Mouse (Mus musculus) heart, postnatal 0 days (tissue): ENCODE data around the gene 2310022B05Rik.

Source experiments
- CTCF ChIP-seq: IDR thresholded peaks from 2 replicates; pipeline ENCODE4 v1.5.1; 2016; ENCODE audit warnings: antibody characterized with exemption, control low read depth, low read depth
- EP300 ChIP-seq: IDR thresholded peaks from 2 replicates; pipeline ENCODE4 v1.6.1; 2016; ENCODE audit warnings: antibody characterized with exemption, low read depth

DNA sequence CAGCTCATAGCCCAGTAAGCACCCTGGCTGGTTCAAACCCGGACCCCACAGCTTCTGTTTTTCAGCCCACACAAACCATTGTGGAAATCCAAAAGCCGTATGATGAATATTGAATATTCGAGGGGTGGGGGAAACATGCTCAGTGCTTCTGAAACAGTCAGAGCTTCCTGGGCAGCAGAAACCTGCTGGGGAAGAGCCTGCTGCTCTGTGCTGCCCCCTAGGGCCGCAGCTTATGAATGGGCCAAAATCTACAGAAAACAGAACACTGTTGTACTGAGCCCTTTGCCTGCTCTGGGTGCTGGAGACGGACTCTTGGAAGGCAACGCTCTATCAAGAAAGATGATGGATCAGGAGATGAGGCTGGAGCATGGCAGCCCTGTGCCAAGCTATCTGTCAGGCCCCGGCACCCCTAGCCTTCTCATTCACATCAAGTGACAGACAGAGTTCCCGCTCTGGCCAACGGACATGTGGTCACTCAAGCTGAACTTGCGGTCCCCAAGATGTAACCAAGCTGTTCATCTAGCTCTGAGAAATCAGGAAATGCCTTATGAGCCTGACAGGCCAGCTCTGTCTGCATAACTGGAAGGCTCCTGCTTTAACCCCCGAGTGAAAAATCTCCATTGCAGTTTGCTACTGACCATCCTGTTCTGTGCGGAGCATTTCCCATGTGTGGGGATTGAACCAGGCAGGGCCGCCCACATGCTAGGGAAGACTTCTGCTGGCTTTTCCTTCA, 54.8 kb downstream of the 2310022B05Rik start:
- TF ChIP-seq EP300 (no peak), CTCF (peak; percentile 49)
